Mouse (Mus musculus): ENCODE data around the gene Gad2.

DNA sequence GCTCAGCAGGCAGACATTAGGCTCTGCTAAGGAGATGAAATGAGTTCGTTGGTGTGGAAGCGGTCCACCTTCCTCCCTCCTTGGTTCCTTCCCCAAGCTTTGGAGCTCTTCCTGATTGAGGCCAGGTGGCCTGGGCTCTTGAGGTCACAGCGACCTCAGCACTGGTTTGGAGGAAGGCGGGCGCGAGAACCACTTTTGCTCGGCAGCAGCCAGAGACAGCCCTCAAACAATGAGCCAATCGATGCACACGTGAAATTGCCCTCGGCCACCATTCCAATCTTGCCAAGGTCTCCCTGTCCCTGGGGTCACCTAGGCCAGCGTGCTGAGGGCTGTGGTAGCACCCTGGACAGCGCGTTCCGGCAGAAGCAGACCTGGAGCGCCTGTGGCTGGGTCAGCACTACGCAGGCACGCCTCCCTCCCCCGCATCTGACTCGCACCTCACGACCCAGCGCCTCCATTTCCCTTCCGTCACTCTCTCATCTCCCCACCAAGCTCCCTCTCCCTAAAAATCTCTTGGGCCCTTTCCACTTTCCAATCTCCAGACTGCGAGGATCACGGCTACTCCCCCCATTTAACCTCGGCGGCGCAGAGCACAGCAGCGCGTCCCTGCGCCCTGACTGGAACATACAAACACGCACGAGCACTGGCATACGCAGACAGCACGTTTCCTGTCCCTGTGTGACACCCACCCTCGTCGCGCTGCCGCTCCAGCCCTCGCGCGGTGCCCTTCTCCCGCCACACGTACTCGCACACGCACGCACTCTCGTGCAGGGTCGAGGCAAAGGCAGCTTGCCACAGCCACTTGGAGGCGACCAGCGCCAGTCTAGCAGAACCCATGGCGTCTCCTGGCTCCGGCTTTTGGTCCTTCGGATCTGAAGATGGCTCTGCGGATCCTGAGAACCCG is at the start of gene Gad2:
- no peak for TF ChIP-seq CTCF (IDR thresholded peaks at IDR 0.05; ENCODE audit: insufficient read depth, low read depth, low read length)
- peak; percentile 31 for TF ChIP-seq POLR2A (IDR thresholded peaks at IDR 0.05; ENCODE audit: insufficient read depth, low read depth, low read length)
